Mouse (Mus musculus) spleen, postnatal 4 days (tissue): ENCODE measurements around the gene Rpn1.

Experiments
- DNase-seq, 2 experiments: peaks; one replicate each; pipeline ENCODE4 v3.0.0; 2022; ENCODE audit warnings: low spot score in 2 of 2

Rpn1 gene

DNA sequence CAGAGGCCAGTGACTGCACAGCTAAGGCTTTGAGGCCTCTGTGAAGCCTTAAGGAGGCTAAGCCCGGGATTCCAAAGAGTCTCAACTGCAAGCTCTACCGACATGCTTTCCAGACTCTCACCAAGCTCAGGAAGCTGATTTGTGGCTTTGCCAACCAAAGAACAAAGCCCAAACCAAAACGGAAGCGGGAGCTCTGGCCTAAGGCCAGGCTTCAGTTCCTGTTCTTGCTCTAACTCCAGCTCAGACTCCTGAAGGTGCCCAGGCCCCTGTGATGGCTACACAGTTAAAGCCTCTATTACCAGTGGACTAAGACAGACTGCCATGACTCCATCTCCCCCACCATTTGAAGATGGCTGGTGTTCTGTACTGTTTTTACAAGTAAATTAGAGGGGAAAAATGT is 19.2 kb upstream of the Rpn1 start:
- peak in 1 of 2 experiments; percentile 30 for DNase-seq

- DNase-seq: no peak
Observed at GRCm38 (mm10) chr6:88065968-88066367, 18.3 kb upstream of the Rpn1 start.

- DNase-seq: no peak
Observed at GRCm38 (mm10) chr6:88067722-88068121, 16.6 kb upstream of the Rpn1 start.

DNA sequence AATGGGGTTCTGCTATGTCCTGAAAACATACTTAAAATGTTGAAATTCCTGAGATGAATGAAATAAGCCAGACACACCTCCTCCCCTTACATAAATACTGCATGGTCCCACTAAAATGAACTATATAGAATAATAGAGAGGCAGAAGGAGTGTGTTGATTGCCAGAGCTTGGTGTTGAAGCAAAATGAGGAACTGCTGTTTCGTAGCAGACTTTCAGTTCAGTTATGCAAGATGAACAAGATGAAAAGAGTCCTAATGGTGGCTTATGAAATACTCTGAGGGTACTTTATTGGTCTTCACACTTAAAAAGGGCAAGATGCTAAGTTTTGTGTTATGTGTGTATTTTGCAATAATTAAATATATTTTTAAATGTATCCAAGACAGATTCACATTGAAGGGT is 15.5 kb upstream of the Rpn1 start:
- DNase-seq: no peak

GRCm38 (mm10) chr6:88070468-88070867 is 13.8 kb upstream of the Rpn1 start:
- no peak for DNase-seq

GRCm38 (mm10) chr6:88071216-88071615 is 13.1 kb upstream of the Rpn1 start:
- no peak for DNase-seq

DNA sequence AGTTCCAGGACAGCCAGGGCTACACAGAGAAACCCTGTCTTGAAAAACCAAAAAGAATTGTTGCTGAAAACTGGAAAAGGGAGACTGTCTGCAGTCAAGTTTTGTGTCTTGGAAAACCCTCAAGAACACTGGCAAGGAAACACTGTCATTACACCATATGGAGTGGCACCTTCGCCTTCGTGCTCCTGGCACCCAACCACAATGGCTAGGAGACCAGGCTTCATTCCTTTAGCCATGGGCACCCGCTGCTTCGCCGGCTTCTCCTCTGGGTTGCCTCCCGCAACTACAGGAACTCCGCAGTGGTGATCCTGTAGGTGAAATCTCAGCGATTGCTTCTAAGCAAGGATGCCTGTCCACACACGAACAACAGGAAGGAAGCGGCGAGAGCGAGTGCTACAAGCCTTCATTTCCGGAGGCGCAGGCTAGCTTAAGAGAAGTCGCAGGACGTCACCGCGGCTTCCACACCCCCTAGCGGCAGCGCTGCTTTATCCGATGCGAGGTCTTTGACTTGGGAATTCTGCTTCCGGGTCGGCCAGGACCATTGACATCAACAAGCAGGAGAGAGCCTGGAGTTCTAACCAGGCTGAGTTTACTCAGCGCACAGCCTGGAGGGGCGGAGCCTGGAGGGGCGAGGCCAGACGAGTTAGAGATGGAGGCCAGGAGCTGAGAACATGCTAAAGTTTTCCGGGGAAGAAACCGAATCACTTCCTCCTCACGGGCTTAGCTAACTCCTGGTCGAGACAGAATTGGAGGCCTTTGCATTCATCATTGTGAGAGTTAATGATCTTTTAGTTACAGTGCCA is 9.3 kb upstream of the Rpn1 start:
- peak; percentile 90 to 95 for DNase-seq

GRCm38 (mm10) chr6:88075960-88076517 is 8.2 kb upstream of the Rpn1 start:
- no peak for DNase-seq

GRCm38 (mm10) chr6:88083095-88083494 is 1.2 kb upstream of the Rpn1 start:
- DNase-seq: no peak

- DNase-seq: no peak
Observed at GRCm38 (mm10) chr6:88083672-88084071, 610 bp upstream of the Rpn1 start.

- no peak for DNase-seq
Observed at GRCm38 (mm10) chr6:88088971-88089370, 4.7 kb downstream of the Rpn1 start.

DNA sequence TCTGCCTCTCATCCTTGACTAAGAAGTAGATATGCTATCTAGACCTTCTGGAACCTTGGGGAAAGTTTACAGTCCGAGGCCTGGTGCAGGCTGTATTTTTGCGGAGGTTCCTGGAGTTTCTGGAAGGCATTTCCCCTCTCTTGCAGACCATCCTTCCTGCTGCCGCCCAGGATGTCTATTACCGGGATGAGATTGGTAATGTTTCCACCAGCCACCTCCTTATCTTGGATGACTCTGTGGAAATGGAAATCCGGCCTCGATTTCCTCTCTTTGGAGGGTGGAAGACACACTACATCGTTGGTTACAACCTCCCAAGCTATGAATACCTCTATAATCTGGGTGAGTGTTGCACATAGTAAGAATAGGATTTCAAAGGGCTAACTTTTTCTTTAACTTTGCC is 11.1 kb downstream of the Rpn1 start:
- no peak for DNase-seq

DNA sequence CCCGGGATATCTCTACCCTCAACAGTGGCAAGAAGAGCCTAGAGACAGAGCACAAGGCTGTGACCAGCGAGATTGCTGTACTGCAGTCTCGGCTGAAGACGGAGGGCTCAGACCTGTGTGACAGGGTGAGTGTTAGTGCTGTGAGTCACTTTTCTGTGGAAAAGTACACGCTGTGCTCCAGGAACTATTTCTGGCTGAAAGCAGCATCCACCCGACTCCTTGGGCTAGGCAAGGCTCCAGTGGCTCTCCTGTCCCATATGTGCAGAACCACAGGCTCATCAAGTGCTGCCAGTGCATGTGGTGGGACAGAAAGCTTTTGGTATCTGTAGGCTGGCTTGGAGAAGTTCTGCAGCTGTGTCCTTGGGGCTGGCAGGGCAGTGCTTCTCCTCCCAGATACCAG is 17.8 kb downstream of the Rpn1 start:
- no peak for DNase-seq

DNA sequence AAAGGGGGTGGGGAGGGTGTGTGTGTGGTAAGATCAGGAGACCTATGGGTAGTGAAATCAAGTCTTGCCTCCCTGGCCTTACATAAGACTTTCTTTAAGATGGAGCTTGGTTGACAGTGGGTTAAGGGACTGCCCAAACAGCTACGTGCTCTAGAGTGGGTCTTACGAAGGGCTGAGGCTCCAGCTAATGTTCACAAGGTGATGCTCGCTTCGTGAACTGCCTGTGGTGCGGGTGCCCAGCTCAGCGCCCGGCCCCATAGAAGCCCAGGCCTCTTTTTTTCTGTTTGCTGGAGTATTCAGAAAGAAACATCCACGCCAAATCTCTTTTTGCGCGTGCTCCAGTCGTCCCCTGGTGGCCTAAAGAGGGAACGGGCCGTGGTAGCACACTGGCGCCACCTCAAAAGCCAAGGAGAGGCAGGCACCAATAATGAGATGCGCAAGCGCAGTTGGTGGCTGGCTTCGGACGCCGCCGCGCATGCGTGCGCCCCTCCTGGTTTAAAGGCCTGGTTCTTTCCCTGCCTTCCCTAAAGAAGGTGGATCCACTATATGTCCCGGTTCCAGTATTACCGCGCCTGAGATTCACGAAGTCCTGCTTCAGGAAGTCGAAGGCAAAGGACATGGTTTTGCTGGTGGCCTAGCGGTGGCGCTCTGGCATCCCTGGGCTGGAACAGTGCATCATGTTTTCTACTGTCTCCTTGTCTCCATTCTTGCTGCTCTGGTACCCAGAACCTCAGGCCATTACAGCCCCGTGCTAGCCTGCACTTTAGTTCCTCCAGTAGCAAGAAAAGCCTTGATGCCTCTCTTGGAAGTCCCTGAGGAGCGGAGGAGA is 21.7 kb downstream of the Rpn1 start:
- peak; percentile 79 to 88 for DNase-seq

GRCm38 (mm10) chr6:88106612-88107123 is 22.4 kb downstream of the Rpn1 start:
- DNase-seq: peak; percentile 37 to 69

DNA sequence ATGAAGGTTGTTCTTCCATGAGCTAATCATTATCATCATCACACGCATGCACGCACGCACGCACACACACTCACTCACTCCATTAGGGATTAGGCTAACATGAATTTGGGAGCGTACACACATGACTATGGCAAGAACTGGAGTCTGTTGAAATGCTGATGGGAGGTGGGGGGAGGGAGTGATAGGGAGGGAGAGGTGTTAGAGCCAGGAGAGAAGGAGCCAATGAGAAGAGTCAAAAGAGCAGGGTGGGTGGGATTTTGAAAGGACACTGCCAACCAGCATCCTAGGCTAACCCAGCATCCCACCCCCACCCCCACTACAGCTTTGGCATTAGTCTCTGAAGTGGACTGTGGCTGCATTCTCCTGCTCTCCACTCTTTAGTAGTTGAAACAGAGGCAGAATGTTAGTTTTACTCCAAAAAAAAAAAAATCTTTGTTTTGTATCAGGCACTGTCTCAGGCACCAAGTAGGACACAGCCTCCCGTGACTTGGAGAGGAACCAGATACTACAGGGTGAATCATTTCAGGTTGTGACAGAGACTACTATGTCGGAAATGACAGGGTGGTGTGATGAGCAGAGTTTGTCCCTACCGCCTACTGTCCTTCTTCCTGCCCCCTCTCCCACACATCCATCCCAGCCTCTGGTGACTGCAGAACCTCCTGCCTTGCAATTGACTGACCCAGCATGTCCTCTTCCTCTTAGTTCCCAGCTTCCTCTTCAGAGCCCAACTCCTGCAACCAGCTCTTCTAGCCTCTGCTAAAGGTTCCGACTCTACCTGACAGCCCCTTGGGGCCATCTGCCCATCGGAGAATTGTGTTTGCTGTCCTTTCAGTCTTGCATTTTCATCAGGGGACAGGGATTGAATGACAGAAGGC is 23.6 kb downstream of the Rpn1 start:
- DNase-seq: no peak

DNA sequence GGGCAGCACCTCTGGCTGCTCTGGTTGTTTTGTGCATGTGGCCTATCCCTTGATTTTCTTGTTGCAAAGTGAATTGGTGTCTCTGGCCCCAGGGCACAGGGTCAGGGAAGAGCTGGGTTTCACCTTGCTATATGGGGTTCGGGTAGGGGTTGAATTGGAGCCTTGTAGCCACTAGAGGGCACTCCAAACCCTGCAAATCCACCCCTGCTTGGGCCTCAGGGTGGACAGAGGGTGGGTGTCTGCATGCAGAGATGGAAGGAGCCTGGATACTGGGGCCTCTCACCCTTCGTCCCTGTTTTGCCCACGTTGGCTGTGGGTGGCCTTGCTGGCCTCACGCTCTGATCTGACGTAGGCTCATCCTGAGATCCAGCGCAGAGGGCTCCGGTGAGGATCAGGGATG is 28.9 kb downstream of the Rpn1 start:
- peak; percentile 68 to 86 for DNase-seq

DNA sequence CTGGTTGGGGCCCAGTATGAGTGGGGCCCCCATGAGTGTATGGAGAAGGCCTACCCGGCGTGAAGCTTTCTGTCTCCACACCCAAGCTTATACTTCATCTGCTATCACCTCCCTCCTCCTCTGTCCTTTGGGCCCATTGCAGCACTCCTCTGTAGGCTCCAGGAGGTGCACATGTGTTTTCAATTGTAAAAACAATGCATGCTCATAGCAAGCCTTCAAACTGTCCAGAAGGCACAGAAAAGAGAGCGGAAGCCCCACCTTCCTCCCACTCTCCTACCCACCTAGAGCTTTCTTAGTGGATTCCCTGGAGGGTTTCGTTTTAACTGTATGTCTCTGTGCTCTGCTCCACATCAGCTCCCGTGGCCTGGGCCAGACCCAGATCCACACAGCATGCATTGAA is 30.1 kb downstream of the Rpn1 start:
- DNase-seq: no peak

- peak; percentile 61 to 78 for DNase-seq
Observed at GRCm38 (mm10) chr6:88116347-88117183, 32.3 kb downstream of the Rpn1 start.

GRCm38 (mm10) chr6:88117184-88117575 is 32.9 kb downstream of the Rpn1 start:
- no peak for DNase-seq

- DNase-seq: no peak
Observed at GRCm38 (mm10) chr6:88119309-88119708, 35.0 kb downstream of the Rpn1 start.
